Mouse (Mus musculus) bone marrow, adult 2 months (tissue): ENCODE data around the gene AF067061.

Source experiments
- CTCF ChIP-seq: fragments of 200-500 bp; IDR thresholded peaks from 2 replicates; pipeline ENCODE4 v1.5.1; 2011; ENCODE audit warnings: low read length, control low read depth; ENCODE audit not compliant: control insufficient read depth, insufficient read depth
- POLR2A ChIP-seq: fragments of 200-500 bp; IDR thresholded peaks from 2 replicates; pipeline ENCODE4 v1.6.1; 2011; ENCODE audit warnings: low read depth, mild to moderate bottlenecking, control low read depth, low read length, borderline replicate concordance; ENCODE audit not compliant: control insufficient read depth

DNA sequence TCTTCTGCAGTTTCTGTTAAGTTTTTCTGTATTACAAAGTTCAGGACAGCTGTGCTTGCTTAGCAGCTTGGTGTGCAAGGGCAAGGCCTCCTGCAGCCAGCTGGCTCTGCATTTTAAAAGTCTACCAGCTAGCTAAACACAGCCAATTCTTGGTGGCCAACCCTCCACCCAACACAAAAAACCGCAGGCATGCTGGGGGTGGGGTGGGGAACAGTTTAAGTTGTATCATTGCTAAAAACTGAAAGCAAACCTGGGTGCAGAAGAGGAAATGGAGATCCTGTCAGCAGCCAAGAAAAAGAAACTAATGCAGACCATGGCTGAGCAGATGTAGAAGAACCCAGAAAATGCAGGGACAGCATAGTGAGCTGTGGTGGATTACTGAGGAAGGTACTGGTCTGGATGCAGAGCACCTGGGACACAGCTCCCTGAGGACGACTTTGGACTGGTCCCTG, 37.1 kb downstream of the AF067061 start, which contains the start of gene BC147527:
- TF ChIP-seq CTCF (no peak), POLR2A (no peak)
